Mouse (Mus musculus) forebrain, embryonic 10.5 days (tissue): ENCODE measurements around the gene Cdkl4. TPM values are rescaled to one million over a fixed set of nuclear protein-coding genes. Genes with fewer than 3 reads are reported as not detected.
"Not testable (repeated sequence)": the region's sequence is repeated elsewhere in the genome, so short reads cannot be mapped to it uniquely, and the experiment has no call there.

Experiments used
- DNase-seq: peaks from one replicate; pipeline ENCODE4 v3.0.0-alpha.2; 2017; ENCODE audit warnings: low spot score; ENCODE audit errors: extremely low spot score
- H3K27ac ChIP-seq: fragments of 300-500 bp; sonication (generic); 2 replicates; pipeline ENCODE4 v1.5.1; 2016; ENCODE audit warnings: mild to moderate bottlenecking
- H3K27me3 ChIP-seq: fragments of 300-500 bp; sonication (generic); 2 replicates; pipeline ENCODE4 v1.6.1; 2016; ENCODE audit warnings: mild to moderate bottlenecking; ENCODE audit not compliant: poor library complexity, severe bottlenecking
- H3K36me3 ChIP-seq: fragments of 300-500 bp; sonication (generic); replicated peaks from 2 replicates; pipeline ENCODE4 v1.6.1; 2016; ENCODE audit warnings: mild to moderate bottlenecking, moderate library complexity
- H3K4me1 ChIP-seq: fragments of 300-500 bp; sonication (generic); 2 replicates; pipeline ENCODE4 v1.6.1; 2016
- H3K4me3 ChIP-seq: fragments of 300-500 bp; sonication (generic); 2 replicates; pipeline ENCODE4 v1.5.1; 2016; ENCODE audit warnings: mild to moderate bottlenecking, moderate library complexity
- H3K9me3 ChIP-seq: fragments of 300-500 bp; sonication (generic); 2 replicates; pipeline ENCODE4 v1.6.1; 2016; ENCODE audit warnings: mild to moderate bottlenecking, moderate library complexity
- WGBS: fragments of 180-500 bp; shearing (Covaris S2); methylation state at CpG from one replicate; pipeline ENCODE4 v1.1.7; 2016; 5-methylcytosine and 5-hydroxymethylcytosine counted together
- polyA plus RNA-seq: library from polyadenylated mRNA; unstranded; fragments of >200 nt; fragmentation: Nextera tagmentation; extraction: Ambion mirVana; gene quantifications from 2 replicates; pipeline ENCODE4 v1.2.1, GENCODE M21; 2016

The Cdkl4 gene
- polyA plus RNA-seq, 1 experiment from 2014 or later = 1.2 TPM

- H3K36me3 ChIP-seq = no peaks in the 10 kb centered on the region
- no peak overlapping the region for H3K27ac ChIP-seq
- H3K4me1 ChIP-seq = no peaks in the 10 kb centered on the region
- no peaks in the 10 kb centered on the region for H3K9me3 ChIP-seq
- H3K27me3 ChIP-seq = no peaks in the 10 kb centered on the region
- DNase-seq = no peak
- 87% methylated on average over 6 of the region's 6 CpGs for WGBS
- H3K4me3 ChIP-seq = no peak overlapping the region
Measured at GRCm38 (mm10) chr17:80535633-80536032, 42.0 kb downstream of the Cdkl4 start.

DNA sequence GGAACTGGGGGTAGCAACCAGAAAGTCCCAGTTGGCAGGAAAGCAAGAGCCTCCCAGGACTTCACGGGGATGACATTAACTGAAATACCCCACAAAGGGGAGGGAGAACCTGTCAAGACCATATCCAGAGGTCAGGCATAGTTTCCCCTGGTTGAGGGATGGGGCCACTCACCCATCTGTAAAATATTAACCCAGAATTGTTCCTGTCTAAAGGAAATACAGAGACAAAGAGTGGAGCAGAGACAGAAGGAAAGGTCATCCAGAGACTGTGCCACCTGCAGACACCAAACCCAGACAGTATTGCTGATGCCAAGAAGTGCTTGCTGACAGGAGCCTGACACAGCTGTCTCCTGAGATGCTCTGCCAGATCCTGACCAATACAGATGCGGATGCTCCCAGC, 46.3 kb downstream of the Cdkl4 start:
- H3K4me1 ChIP-seq, DNase-seq, H3K27me3 ChIP-seq, H3K36me3 ChIP-seq, H3K9me3 ChIP-seq, H3K27ac ChIP-seq, H3K4me3 ChIP-seq: not testable (repeated sequence)
- WGBS = 80% methylated on average over 2 of the region's 2 CpGs

DNA sequence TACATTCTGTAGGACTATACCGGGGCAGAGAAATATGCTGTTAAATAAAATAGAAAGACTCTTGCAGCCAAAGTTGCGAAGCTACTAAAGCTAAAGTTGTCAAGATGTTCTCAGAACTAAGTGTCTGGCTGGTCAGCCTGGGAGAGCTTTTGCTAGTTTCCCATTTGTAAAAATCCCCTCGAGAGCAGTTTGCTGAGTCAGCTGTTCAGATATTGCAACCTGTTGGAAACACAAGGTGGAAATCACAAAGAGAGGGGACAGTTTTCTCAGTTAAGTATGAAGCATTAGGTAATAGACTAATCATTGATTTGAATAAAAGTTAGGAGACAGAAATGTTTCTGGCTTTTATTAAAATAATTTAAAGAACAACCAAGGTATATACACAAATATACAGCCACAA, 54.4 kb downstream of the Cdkl4 start:
- Histone ChIP-seq H3K27ac (peak overlapping the region; percentile 30; the same call in 1 of the 2 replicates), H3K27me3 (no peaks in the 10 kb centered on the region), H3K4me1 (peaks cover 26% of the 10 kb centered on the region), H3K4me3 (no peak overlapping the region), H3K36me3 (peaks cover 2% of the 10 kb centered on the region; the same call in 1 of the 2 replicates), H3K9me3 (0 out of 2 replicates have a peak, but pooled peaks cover 3% of the 10 kb centered on the region)
- no peak for DNase-seq
- WGBS = 94% methylated on average over 3 of the region's 3 CpGs

DNA sequence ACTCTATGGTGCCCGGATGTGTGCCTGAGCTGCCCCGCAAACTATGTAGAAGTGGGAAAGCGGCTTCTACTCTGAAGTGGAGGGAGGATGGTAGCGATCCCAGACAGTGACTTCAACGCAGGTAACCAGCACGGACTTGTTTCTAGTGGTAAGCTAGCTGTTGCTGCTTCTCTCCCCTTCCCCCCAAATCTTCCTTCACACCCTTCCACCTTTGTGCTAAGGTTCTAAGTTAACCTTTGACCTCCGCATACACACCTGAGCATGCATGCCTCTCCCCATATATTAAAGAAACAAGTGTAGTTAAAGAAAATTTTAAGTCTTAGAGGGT, 55.4 kb downstream of the Cdkl4 start:
- 31% methylated on average over 7 of the region's 7 CpGs for WGBS
- H3K36me3 ChIP-seq = peaks cover 2% of the 10 kb centered on the region; the same call in 1 of the 2 replicates
- peak overlapping the region; percentile 76 for H3K27ac ChIP-seq
- no peaks in the 10 kb centered on the region for H3K27me3 ChIP-seq
- H3K9me3 ChIP-seq = 0 out of 2 replicates have a peak, but pooled peaks cover 3% of the 10 kb centered on the region
- peaks cover 26% of the 10 kb centered on the region for H3K4me1 ChIP-seq
- no peak overlapping the region for H3K4me3 ChIP-seq
- no peak for DNase-seq

DNA sequence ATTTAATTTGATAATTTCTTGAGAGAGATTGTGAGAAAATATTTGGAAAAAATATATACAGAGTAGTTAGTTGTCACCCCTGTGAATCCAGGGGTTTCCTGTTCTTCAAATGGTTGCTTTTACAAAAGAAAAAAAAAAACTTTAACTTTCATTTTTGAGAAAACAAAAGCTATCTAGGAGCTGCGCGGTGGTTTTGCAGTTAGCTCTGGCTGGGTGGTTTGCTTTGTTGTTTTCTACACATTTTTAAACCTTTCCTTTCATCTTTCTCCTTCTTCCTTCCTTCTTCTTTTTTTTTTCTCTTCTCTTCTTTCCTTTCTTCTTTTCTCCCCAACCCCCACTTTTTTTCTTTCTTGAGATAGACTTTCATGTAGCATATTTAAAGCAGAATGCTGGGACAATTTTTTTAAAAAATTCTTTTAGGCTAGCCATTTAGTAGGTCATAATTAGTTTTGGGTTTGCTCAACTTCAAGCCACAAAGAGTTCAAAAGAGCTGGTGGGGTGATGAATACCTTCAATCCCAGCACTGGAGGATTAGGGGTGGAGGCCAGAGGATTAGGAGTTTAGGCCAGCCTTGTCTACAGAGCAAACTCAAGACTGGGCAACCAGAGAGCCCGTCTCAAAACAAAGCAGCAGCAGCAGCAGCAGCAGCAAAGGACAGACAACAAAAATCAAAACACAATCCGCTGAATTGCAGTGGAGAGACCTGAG, 55.9 kb downstream of the Cdkl4 start:
- Histone ChIP-seq H3K36me3 (peaks cover 2% of the 10 kb centered on the region; the same call in 1 of the 2 replicates), H3K27me3 (no peaks in the 10 kb centered on the region), H3K9me3 (0 out of 2 replicates have a peak, but pooled peaks cover 3% of the 10 kb centered on the region), H3K4me1 (peaks cover 26% of the 10 kb centered on the region), H3K27ac (peak overlapping the region; percentile 76), H3K4me3 (no peak overlapping the region)
- WGBS = 23% methylated on average over 4 of the region's 4 CpGs
- peak; percentile 37 for DNase-seq

GRCm38 (mm10) chr17:80520537-80520936, 57.1 kb downstream of the Cdkl4 start:
- H3K9me3 ChIP-seq = 0 out of 2 replicates have a peak, but pooled peaks cover 1% of the 10 kb centered on the region
- H3K36me3 ChIP-seq = peaks cover under 1% of the 10 kb centered on the region; the same call in 1 of the 2 replicates
- 85% methylated on average over 8 of the region's 8 CpGs for WGBS
- no peak for DNase-seq
- no peaks in the 10 kb centered on the region for H3K27me3 ChIP-seq
- H3K4me3 ChIP-seq = no peak overlapping the region
- peaks cover 26% of the 10 kb centered on the region for H3K4me1 ChIP-seq
- no peak overlapping the region for H3K27ac ChIP-seq

- no peaks in the 10 kb centered on the region for H3K27me3 ChIP-seq
- H3K4me3 ChIP-seq = no peak overlapping the region
- no peak for DNase-seq
- no peak overlapping the region for H3K27ac ChIP-seq
- H3K9me3 ChIP-seq = no peaks in the 10 kb centered on the region
- 94% methylated on average over 12 of the region's 12 CpGs for WGBS
- no peaks in the 10 kb centered on the region for H3K36me3 ChIP-seq
- peaks cover 26% of the 10 kb centered on the region for H3K4me1 ChIP-seq
Measured at GRCm38 (mm10) chr17:80518811-80519210, 58.8 kb downstream of the Cdkl4 start.

- no peaks in the 10 kb centered on the region for H3K36me3 ChIP-seq
- no peak for DNase-seq
- peaks cover 17% of the 10 kb centered on the region for H3K4me1 ChIP-seq
- H3K4me3 ChIP-seq = no peak overlapping the region
- WGBS = 87% methylated on average over 9 of the region's 9 CpGs
- no peaks in the 10 kb centered on the region for H3K9me3 ChIP-seq
- no peaks in the 10 kb centered on the region for H3K27me3 ChIP-seq
- H3K27ac ChIP-seq = no peak overlapping the region
Measured at GRCm38 (mm10) chr17:80517244-80517643, 60.4 kb downstream of the Cdkl4 start.

- no peaks in the 10 kb centered on the region for H3K36me3 ChIP-seq
- no peaks in the 10 kb centered on the region for H3K9me3 ChIP-seq
- DNase-seq = no peak
- WGBS = 93% methylated on average over 9 of the region's 9 CpGs
- no peak overlapping the region for H3K4me3 ChIP-seq
- H3K27ac ChIP-seq = no peak overlapping the region
- peaks cover 6% of the 10 kb centered on the region for H3K4me1 ChIP-seq
- H3K27me3 ChIP-seq = no peaks in the 10 kb centered on the region
Measured at GRCm38 (mm10) chr17:80515956-80516355, 61.7 kb downstream of the Cdkl4 start.

DNA sequence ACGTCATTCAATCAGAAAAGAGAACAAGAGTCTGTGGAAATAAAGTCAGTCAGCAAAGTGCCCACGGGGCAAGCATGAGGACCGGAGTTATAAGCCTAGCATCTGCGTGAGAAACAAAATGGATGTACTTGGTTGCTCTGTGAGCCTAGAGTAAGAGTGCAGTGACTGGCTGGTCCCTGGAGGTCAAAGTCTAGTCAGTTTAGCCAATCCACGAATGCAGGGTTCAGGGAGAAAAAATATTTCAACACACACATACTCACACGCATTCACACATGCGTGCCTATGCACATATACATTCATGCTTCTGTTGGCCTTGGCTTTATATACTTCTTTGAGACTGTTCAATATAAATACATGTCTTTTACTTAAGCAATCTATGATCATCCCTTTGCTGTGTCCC, 62.1 kb downstream of the Cdkl4 start:
- DNase-seq = no peak
- no peak overlapping the region for H3K4me3 ChIP-seq
- WGBS = 96% methylated on average over 7 of the region's 7 CpGs
- no peaks in the 10 kb centered on the region for H3K36me3 ChIP-seq
- H3K27me3 ChIP-seq = no peaks in the 10 kb centered on the region
- no peak overlapping the region for H3K27ac ChIP-seq
- peaks cover 1% of the 10 kb centered on the region for H3K4me1 ChIP-seq
- H3K9me3 ChIP-seq = no peaks in the 10 kb centered on the region

DNA sequence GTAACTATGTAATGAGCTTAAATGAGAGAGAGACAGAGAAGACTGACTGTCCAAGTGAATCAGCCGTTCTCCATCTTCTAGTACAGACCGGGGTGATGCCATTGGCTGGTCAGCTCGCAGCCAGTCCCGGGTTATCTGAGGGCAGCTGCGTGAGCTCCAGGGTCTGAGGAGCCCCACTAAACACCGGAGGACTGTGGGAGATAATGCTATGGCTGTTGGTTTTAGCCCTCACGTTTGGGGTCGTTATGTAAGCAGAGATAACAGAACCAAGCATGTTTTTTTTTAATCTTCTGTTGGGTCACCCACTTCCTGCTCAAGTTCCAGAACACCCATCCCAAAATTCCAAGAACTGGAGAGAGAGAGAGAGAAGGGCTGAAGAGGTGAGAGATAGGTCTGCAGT, 63.8 kb downstream of the Cdkl4 start:
- Histone ChIP-seq H3K36me3 (no peaks in the 10 kb centered on the region), H3K4me3 (no peak overlapping the region), H3K4me1 (no peaks in the 10 kb centered on the region), H3K27me3 (no peaks in the 10 kb centered on the region), H3K9me3 (no peaks in the 10 kb centered on the region), H3K27ac (no peak overlapping the region)
- WGBS = 88% methylated on average over 8 of the region's 8 CpGs
- DNase-seq = no peak

- no peak overlapping the region for H3K27ac ChIP-seq
- no peaks in the 10 kb centered on the region for H3K4me1 ChIP-seq
- WGBS = 87% methylated on average over 3 of the region's 3 CpGs
- no peaks in the 10 kb centered on the region for H3K36me3 ChIP-seq
- H3K9me3 ChIP-seq = no peaks in the 10 kb centered on the region
- no peak overlapping the region for H3K4me3 ChIP-seq
- no peaks in the 10 kb centered on the region for H3K27me3 ChIP-seq
- DNase-seq = no peak
Measured at GRCm38 (mm10) chr17:80510459-80510855, 67.2 kb downstream of the Cdkl4 start.

DNA sequence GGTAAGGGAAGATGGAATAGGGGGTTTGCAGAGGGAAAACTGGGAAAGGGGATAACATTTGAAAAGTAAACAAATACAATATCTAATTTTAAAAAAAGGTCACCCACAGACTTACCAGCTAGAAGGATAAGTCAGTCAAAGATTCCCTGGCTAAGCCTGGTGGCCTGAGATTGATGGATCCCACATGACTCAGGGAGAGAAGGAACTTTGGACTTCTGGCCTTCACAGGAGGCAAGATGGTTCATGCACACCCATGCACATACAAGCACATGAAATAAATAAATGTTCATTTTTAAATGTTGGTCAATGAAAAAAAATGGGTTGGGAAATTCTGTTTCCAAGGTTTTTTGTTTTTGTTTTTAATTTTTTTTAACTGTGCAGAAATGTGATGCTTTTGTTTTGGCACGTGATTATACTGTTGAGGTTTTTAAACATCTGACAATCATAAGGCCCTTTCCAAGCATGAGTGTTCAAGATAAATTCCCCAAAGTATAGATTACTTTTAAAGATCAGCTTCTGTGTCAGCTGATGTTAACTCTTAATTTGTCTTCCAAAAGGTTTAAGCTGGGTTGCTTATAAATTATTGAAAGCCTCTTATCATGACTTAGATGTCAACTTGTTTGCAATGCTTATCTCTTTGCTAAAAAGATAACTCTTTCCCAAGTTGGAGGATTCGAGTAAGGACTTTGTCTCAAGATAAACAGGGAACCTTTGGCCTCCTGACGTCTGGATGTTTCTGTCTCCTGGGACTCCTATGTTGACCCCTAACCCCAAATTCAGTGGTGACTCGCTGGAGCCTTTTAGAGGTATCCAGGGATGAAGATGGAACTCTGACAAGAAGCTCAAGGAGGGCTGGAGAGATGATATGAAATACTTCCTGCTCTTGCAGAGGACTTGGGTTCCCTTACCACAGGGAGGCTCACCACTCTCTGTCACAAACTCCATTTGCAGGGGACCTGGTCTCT, 67.8 kb downstream of the Cdkl4 start:
- Histone ChIP-seq H3K27ac (no peak overlapping the region), H3K4me1 (no peaks in the 10 kb centered on the region), H3K4me3 (no peak overlapping the region), H3K36me3 (no peaks in the 10 kb centered on the region), H3K27me3 (no peaks in the 10 kb centered on the region), H3K9me3 (no peaks in the 10 kb centered on the region)
- 70% methylated on average over 4 of the region's 4 CpGs for WGBS
- DNase-seq = no peak
